Mouse (Mus musculus) right cerebral cortex, postnatal 14 days (tissue): ENCODE measurements at regions not wholly inside any gene's neighbourhood (a gene's known extent, or its start where the extent isn't known, plus 50 kb on each side); places are given as distances from the start of the nearest gene placed in this dataset.

Source experiments
- DNase-seq: peaks from one replicate; pipeline ENCODE4 v3.0.0; 2022

DNA sequence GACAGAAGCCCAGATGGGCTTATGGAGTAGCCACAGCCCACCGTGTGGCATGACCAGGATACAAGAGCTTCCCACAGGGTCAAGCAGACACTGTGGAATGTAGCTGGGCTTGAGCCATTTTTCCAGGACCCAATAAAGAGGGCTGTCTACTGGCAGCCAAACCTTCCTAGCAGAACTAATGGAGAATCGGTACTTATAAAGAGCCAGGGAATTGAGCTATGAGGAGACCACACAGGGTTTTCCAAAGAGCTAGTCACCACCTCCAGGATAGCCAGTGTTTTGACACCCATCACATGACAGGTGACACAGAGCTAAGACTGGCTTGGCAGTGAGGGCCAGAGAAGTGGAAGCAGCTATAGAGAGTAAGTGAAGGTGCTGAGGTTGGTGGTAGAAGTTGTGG, 149.9 kb downstream of the Map2k4 start:
- DNase-seq, result no peak

DNA sequence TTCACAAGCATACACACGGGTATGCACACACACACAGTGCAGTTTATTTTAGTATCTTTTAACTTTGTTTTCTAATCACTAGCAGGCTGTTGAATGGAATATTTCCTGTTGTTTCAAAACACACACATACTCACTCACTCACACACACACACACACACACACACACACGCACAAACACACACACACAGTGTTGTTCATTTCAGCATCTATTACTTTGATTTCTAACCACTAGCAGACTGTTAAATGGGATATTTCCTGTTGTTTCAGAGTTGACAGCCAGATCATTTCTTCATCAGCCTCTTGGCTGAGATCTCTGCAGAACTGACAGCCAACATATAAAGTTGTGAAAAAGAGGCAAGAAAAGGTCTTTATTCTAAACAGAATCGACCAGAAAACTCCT, 150.9 kb downstream of the Map2k4 start:
- DNase-seq, result no peak

DNA sequence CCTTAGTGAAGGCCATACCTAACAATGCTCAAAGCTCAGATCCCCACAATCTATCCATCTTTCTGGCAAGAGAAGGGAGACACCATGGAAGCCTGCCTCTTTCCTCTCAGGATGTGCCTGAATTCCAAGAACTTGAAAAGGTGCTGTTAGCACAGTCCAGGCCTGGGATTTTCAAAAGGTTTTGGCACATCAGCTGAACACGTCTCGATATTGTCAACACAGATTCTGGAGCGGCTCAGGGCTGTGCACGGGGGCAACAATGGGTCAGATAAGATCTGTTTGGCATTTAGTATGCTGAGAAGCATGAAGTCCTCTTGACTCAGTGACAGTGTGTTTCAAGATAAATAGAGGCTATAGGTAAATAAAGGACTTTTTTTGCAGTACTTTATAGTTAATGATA, 152.8 kb downstream of the Map2k4 start:
- no peak for DNase-seq

DNA sequence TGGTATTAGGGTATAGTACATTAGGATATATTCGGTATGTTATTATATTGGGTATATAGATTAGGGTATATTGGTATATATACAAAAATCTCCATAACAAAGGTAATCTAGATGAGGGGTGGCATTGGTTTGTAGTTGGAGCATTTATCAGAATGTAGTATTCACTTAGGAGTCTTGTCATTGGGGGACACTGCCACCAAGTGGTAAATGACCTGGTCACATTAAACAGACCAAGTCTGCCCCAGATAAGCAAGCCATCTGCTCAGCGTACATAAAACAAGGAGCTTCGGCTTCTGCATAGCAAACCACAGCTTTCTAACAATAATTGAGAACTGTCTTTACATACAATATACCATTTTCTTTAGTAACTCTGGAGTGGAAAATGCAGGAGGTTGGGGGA, 156.9 kb downstream of the Map2k4 start:
- DNase-seq, result no peak

DNA sequence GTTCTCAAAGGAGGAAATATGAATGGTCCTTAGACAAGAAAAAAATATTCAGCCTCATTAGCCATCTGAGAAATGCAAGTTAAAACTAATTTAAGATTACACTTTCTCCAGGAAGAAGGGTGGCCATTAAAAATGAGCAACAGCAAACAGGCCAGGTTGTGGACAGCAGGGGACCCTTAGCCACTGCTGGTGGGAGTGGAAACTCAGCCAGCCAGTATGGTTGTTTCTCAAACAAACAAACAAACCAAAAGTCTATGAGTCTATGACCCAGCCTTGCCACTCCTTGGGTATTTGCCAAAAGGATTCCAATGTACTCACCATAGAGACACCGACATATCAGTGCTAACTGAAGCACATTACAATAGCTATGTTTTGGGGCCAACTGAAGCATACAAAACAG, 157.7 kb downstream of the Map2k4 start:
- no peak for DNase-seq

DNA sequence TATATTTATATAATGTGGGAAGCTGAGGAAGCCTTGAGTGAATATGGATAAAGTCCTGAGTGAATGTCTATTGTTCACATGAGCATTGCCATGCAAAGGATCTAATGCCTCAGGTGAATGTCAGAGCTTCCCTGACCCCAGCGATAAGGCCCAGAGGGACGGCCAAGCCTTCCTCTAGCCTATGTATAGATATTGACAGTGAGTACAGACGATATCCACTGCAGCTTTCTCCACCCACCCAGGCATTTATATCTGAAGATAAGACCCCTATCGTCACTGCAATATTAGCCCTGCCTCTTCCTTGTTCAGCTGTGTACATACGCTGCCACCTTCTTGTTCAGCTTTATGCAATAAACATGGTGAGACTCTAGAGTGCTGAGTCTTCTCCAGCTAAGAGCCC, 158.8 kb downstream of the Map2k4 start:
- no peak for DNase-seq

DNA sequence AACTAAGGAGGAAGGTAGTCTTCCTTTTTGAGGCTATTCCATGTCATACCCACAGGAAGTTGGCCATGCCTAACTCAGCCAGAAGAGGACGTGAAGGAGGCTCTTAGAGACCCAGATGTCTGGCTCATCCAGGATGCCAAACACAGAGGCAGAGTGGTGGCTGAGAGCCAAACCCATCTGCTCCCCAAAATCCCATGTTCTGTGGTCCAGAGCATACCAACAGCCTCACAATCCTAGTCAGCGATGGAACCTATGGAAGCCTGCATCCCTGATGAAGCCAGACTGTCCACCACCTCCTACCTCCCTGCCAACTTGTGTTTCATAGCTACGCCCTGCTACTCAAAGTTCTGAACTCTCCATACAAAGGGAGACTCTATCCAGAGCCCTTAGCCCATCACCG, 169.1 kb downstream of the Map2k4 start:
- no peak for DNase-seq

DNA sequence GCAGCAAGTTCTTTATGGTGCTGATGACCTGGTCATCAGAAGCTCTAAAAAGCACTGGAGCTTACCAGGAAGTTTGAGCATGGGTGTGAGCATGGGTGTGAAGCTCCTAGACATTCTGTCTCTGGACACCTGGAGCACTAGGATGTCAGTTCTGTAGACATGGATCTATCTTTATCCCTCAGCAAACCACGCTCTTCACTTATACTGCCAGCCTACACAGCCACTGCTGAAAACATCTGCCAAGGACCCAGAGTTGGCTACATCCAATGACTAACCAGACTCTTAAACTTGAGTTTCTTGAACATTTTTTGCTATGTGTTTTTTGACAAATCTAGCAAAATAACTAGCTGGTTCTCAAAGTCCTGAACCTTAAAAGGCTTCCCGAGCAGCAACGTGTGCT, 177.6 kb downstream of the Map2k4 start:
- DNase-seq, result no peak

DNA sequence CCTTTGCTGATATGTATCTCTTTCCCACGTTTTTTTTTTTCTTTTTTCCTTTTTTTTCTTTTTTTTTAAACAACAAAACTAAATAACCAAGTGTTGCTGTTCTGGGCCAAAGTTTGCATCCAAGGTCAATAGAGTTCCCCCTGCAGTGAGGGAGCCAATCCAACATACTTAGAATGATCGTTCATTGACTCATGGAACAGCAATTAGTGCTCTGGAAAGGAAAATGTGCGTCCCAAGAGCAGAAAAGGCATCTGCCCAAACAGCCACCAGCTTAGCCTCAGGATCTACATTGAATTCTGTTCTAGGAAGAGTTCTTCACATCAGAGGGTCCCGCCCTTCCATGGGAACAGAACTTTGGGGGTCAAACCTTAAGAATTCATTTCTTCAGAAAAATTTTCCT, 179.0 kb downstream of the Map2k4 start:
- DNase-seq, result no peak

DNA sequence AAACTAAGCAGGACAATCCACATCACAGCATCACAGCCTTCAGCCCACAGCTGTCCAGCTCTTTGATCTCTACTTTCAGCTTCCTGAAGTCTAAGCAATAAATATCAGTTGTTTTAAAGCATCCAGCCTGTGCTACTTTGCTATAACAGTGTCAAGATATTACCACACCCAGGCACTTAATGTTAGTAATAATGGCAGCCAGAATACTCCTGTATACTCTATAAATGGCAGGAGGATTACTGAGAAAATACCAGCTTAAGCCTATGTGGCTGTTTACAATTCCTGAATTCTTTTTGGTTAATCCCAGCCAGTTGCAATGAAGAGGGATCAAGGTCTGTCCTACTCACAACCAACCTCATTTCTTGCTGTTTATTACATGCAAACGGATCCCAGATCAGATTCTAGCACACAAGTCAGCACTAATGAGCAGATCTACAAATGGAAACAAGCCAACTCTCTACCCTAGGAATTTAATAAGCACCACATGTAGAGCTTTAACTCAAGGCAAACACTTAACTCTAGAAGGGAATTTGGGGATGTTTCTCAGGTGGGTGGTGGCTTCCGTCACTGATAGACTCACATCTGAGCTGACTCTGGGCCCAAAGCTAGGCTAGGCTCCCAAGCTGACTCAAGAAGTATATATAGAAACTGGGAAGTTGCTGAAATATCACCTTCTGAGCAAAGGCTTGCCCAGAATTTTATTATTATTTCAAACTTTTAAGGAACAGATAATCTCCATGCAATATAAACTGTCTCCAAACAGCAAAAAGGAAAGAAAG, 190.6 kb downstream of the Map2k4 start:
- DNase-seq, result no peak

DNA sequence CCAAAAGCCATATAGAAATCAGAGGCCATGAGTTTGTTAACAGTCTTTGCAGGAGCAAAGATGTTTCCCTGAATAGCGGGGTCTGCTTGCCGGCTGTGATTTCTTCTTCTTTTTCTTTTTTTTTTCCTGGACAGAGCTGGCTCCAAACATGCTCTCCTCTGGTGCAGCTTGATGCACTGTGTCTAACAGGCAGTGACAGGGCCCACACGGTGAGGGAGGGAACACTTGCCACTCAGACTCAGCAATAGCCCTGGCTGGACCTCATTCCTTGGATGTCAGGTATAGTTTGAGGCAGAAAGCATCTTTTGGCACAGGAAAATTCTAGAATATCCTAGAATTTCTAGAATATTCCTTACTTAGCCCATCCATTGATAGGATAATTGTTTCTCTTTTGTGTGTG, 199.6 kb downstream of the Map2k4 start:
- no peak for DNase-seq

DNA sequence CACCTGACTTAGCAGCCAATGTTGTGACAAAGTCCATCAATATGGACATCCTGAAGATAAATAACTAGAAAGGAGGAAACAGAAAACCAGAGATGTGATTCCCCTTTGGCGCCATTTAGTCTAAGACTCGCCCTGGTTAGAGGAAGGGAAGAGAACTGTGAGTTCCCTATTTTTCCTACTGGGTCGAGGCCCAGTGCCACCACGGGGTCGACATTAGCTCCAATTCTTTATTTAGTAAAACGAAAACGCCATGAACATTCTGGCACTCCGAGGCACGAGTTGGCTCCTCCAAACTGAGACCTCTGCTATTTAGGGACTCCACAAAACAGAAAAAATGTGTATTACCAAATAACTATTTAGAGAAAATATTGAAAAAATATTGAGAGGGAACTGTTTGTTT, 220.3 kb downstream of the Map2k4 start:
- no peak for DNase-seq

DNA sequence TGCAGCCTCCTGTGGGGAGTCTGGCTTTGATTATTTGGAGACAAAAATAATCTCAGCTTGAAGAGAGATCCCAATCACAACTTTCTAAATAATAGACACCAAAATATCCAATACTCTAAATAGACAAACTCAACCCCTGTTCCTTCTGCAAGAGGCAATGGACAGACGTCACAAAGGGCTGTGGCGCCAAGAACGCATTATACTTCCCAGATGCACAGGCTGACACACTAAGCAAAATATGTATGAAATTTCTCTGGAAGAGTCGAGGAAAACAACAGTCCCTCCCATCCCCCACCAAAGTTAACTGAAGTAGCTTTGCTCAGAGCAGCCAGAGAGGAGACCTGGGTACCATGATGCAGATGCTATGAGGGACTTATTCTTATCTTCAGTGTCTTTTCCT, 229.9 kb downstream of the Map2k4 start:
- no peak for DNase-seq

DNA sequence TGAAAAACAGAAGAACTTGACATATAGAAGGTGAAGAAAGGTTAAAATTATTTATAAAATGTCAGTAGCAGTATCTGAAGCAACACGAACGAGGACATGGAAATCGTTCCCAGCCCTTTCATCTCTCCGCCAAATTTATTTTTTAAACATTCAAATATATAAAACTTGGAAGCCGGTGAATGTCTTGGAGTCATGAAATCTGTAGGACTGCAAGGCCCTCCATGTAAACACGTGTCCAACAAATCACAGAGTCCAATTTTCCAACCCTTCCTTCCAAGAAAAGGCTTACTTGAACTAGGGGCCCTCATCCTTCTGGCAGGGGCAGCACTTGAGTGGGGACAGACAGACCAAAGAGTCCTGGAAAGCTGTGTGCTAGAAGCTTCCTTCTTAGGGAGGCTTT, 237.0 kb downstream of the Map2k4 start:
- no peak for DNase-seq

DNA sequence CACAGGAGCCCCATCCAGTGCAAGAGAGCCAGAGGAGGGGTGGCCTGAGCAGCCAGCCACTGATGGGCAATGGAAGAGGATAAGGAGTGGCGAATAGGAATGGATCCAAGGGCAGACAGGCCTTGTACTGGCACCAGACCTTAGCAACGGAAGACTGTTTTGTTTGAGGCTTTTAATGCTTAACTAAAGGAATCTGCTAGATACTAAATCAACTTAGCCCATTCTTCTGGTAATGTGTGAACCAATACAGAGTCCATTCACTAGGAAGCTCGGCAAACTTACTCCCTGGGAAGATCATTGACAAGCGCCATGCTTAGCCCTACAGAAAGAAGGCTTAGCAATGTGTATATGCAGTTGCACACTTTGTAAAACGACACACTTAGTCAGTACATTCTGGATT, 243.8 kb downstream of the Map2k4 start:
- DNase-seq, result no peak

DNA sequence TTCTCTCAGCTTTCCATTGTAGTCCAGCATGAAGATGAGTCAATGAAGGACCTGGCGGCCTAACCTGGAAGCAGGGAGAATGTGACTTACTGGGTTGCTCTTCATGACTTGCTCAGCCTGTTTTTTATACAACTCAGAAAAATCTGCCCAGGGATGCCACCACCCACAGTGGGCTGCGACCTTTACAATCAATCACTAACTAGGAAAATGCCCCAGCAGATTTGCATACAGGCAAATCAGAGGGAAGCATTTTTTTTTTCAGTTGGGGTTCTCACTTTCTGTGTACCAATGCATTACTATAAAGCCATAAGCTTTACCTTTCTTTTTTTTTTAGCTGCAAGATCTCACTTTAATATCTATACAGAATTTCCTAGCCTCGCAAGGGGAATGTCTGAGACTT, 244.5 kb downstream of the Map2k4 start:
- no peak for DNase-seq

DNA sequence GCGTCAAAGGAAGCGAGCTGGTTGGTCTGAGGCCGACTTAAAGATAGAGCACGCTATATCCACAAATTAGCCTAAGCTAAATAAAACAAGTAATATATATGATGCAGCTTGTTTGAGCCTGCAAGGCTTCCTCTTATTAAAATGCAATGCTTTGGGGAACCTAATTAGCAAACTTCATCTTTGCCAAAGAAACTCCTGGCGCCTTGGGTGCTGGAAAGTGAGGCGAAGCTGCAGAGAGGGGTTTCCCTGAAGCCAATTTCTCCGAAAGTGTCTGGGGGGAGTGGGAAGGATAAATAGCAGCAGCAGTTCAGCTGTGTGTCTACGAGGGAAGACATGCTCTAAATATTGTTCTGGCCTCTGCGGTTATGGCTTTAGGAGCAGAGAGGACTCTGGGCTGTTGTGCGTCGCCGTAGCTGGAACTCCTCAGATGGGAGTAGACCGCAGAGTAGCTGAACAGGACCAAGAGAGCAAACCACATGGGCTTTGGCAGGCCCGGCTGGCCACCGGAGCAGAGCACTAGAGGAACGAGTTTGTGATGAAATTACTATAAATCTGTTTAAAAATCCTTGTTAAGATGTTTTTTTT, 251.0 kb downstream of the Map2k4 start:
- no peak for DNase-seq

DNA sequence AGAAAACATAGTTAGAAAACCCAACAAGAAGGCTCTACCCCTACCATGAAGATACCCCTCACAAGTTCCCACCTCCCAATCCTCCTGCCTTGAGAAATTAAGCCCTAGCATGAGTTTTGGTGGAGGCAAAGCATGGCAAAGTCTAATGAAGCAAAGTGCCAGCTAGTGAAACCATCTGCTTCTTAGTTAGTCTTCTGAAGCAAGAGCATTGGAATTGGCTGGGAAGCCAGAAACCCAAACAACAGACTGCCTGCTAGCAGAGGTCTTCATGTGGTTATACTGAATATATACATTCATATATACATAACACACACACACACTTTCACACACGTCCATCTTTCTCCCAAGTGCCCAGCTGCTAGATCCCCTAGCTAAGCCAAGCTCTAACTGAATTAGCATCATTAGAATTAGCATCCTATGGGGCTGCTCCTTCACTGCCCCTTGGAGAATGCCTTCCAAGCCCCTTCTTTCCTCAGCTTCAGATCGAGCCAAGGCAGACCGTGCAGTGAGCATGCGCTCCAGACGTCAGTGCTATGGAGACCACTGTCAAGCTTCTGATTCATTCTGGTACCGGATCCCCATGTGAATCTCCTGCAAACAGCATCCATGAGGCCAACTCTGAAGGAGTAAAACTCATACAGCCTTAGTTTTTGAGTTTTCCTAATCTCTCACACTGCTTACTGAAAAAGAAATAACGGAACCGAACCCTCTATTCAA, 252.2 kb downstream of the Map2k4 start:
- no peak for DNase-seq

DNA sequence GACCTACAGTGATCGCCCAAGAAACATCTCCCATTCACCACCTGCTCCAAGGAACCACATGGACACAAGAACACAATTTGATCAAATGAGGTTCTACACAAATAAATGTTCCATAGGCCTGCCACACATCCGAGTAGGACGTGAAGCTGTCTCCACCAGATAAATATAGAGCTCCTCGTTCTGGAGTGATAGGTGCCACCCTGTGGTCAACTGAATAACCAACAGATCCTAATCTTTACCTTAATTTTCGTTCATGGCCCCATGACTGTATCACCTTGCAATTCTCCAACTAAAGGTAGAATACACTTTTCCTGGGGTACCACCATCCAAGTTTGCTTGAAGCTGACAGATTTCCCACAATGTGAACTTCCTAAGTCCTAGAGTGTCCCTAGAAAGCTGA, 257.4 kb downstream of the Map2k4 start:
- DNase-seq, result no peak

DNA sequence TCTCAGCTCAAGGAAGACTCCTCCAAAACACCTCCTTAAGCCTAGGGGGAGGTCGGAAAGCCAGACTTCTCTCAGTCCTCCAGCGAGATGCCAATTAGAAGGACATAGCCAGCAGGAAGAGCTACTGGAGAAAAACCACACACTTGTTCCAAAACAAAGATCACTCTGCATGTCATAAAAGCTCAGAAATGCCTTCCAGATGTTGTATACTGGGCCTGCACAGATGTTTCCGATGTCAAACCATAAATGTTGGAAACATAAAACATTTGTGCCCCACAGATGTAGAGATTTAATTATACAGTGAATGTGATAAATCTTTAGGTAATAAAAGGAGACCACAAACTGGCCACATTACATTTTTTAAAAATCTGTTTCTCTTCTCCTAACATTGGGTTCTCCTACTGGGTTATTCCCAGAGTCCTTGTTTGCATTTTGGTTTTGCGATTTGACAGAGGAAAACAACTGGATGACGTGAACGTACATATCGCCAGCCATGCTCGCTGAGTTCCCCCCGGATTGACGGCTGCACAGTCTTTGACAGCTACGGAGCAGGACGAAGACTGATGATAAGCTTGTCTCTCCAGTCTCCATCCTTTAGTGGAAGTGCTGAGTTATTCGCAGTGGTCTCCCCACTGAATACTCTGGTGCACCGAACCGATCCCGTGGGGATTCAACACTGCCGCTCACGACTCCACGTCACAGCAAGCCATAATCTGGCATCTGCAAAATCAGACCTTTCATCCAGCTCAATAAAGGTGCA, 235.5 kb upstream of the Myocd start:
- no peak for DNase-seq

DNA sequence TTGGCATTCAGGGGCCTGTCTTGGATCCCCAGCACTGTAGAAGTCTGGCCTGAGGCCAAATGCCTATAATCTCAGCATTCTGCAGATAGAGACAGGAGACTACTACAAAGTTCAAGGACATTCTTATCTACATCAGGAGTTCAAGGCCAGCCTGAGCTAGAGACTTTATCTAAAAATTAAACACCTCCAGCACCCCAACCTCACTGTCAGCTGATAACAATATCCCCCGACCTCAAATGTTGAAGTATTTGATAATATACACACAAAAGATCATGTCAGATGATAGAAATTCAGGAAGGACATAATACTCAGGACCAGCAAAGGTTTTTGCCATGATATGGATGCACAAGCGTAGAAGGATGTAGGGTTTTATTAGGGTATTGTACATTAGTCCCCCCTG, 228.2 kb upstream of the Myocd start:
- DNase-seq, result no peak

DNA sequence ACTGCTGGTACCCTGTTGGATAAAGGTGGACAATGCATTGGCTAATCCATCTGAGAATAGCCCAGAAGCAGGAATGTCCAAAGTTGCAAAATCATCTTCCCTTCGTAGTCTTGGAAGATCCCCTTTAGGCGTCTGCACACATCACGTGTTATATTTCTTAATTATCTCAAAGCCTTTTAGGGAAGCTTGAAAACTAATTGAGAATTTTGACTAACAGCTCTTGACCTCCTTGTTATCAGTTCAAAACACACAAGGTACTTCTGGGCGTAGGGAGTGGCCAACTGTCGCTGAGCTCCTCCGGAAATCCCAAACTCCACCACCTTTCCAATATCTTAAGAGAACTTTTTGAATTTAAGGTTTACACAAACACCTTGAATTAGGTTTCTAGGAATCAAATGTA, 227.6 kb upstream of the Myocd start:
- no peak for DNase-seq

DNA sequence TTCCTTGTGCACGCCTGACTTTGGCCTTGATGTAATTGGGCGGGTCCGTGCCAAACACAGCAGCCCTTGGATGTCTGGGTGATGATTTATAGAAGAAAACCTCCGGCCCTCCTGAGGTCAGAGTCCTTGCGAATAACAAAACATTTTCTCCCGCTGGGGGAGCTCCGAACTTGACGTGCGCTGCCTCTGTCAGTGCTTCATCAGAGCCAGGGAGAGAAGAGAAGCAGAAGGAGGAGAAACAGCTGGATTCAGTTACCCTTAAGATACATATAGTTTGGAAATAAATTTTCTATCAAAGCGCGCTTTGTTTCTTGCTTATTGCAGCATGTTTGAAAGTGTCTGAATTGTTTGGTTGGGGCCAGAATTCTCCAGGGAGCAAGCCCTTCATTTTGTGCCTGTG, 225.2 kb upstream of the Myocd start:
- DNase-seq, result no peak

DNA sequence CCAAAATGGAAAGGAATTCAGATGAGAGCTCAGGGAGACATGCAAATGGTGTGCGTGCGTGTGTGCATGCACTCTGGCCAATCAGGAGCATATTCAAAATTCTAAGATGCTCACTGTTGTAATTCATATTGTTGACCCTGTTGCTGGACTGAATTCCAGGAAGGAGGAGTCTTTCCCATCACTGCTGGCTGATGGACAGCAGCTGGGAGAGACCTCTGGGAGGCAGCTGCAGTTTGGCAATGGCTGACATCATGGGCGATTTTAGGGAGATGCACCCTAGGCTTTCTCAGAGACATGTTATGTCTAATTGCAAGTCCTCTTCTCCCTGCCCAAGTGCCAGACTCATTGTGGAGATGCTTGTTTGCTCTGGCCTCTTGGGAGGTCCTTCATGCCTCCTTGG, 220.6 kb upstream of the Myocd start:
- no peak for DNase-seq
